Mouse (Mus musculus) lung, postnatal 10 days (tissue): ENCODE measurements at regions not wholly inside any gene's neighbourhood (a gene's known extent, or its start where the extent isn't known, plus 50 kb on each side); places are given as distances from the start of the nearest gene placed in this dataset.

ENCODE experiments used
- DNase-seq: peaks from one replicate; pipeline ENCODE4 v3.0.0; 2021

DNA sequence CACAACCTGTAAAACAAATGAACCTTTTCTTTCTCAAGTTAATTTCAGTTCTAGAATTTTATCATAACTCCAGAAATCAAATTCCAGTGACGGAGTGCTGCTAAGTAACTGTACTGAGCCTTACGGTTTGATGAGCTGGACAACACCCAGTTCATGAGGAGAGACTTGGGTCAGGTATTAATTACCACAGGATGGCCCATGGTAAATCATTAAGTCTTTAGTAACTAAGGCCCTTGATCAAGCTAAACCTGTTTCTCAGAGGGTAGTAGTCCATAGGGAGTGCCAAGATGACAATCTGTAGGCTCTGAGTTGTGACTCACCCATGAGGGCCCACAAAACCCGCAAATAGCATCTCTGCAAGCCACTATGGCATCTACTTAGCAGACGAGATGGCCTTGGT lies 101.1 kb upstream of the Arhgap5 start:
- DNase-seq: no peak

DNA sequence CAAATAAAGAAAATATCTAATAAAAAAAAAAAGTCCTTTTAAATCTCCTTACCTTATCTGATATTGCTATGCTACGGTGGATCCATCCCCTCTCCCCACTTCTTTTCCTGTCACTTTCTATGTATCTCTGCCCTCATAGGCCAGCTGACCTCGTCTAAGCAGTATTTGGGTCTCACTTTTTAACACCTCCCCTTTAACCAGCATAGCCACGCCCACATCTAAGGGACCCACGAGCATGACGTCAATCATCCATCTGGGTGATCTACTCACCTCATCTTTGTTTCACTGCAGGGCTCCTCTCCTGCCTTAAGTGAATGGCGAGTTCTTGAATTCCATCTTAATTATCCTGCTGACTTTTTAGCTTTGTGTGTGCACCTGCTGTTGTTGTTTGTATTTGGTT lies 97.4 kb upstream of the Arhgap5 start:
- DNase-seq: no peak

DNA sequence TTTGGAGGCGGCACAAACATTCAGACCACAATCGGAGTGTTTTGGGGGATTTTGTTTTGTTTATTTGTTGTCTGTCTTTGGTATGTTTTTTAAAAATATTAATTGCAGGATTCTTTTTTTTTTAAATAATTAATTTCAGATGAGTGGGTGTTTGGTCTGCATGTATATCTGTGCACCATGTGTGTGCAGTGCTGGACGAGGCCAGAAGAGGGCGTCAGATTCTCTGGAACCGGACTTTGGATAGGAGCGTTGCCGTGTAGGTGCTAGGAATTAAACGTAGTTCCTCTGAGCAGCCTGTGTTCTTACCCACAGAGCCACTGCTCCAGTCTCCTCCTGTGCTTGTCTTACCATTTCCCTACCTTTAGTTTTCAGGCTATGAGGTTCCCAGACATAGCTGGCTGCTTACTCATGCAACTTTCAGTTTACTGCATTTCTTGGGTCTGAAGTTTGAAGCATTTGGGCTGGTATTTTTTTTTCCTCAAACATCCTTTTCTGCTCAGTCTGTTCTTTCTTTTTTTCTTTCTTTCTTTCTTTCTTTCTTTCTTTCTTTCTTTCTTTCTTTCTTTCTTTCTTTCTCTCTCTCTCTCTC lies 95.4 kb upstream of the Arhgap5 start:
- no peak for DNase-seq

DNA sequence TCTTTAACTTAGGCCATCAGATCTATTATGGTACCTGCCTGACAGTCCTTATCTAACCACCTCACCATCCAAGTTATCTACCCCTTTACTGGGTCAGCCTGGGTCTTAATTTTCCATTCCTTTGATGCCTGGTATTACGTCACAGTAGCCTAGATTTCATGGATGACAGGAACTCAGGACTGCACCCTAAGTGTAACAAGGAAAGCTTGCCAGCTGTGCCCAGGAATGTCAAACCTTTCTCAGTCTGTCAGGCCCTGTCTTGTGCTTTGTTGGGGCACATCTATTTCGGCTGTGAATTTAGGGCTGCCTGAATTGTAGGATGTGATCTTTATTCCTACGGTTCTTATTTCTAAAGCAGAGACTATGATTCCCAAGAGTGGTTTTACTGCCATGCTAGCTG lies 94.6 kb upstream of the Arhgap5 start:
- DNase-seq: no peak

DNA sequence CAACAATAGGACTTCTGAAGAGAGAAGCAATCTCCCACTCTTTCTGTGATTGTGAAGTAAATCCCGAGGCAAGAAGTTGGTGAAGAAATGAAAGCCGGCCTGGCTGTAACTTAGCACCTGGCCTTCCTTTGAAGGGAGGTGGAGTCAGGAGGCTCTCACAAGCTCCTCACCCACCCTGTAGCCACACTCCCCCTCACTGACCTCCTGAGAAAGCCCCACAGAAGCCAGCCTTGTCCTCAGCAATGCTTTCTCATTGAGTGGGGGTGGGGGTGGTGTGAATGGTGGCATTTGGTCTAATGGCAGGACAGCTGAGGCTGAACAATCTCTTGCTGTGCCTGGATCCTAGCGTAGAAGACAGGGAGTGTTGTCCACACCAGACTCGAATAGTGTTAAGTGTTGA lies 91.6 kb upstream of the Arhgap5 start:
- DNase-seq: no peak

DNA sequence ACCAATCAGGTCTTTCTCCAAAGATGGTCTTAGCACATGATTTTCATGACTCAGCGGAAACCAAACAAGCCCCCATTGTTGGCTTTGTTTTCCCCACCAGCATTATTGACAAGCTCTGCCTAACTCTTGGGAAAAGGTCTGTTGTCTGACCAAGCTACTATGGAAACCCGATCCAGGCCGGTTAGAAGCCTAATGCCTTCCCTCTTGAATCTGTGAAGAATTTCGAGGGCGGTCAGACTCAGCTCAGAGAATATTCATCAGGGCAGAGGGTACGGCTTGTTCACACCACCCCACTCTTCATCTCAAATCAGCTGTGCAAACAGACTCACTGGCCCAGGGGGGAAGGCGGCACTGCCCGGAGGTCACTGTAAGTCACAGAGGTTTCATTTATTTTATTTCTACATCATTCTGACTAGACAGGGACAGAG lies 90.7 kb upstream of the Arhgap5 start:
- no peak for DNase-seq

DNA sequence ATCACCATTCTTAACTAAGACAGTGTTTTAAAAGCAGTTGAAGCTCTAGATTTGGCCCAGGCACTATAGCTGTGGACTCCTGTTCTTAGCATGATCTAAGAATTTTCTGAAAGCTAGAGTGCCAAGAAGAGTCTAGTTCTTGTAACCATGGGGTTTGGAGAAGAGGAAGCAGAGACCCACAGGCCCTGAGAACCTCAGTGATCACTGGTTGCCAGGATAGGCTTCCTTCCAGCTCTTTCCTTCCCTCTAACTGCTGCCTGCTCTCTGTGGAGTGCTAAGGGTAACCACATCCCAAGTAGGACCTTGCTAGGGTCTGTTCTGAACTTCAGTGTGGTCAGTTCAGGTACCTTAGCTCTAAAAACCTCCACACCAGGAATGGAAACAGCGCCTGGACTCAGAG lies 81.0 kb upstream of the Arhgap5 start:
- DNase-seq: no peak

DNA sequence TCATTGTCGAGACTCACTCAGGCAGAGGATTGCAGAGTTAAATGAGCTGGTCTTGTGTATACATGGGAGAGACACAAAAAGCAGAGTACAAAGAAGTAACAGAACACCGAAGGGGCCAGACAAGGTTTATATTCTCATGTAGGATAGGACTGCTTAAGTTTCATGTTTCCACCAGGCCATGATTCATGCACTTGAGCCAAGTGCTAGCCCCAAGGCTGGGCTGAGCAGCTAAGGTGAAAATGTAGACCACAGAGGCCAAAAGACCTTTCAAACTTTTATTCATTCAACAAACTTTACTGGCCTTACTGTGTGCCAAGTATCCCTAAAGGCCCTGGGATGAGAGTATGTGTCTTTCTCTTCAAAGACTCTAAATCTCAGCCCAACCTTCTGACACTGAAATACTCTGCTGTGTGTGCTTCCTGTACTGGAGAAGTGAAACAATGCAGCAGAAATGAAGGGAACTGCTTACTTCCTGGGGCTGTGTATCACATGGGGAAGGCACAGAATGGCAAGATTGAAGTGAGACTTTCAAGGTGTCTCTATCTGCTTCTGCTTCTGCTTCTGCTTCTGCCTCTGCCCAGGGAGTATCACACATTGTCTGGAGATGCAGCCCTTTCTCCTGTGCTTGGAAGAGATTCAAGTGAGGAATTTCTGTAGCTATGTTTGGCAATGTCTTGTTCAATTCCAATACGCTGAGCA lies 79.3 kb upstream of the Arhgap5 start:
- DNase-seq: no peak

DNA sequence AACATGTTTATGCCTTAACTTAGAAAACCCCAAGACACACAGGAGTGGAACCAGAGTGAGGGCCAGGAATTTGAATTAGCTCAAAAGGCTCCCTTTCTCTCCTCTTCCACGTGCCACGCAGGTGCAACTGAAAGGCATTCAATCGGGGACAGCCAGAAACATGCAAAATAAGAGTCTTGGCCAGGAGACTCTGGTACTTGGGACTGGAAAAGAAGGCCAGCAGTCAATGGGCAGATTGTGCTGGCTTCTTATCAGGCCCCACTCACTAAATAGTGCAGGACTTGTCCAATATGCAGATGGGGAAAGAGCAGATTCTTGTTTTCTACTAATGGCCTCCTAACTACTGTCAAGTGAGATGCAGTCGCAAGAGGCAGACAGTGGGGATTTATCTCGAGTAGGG lies 73.8 kb upstream of the Arhgap5 start:
- no peak for DNase-seq

DNA sequence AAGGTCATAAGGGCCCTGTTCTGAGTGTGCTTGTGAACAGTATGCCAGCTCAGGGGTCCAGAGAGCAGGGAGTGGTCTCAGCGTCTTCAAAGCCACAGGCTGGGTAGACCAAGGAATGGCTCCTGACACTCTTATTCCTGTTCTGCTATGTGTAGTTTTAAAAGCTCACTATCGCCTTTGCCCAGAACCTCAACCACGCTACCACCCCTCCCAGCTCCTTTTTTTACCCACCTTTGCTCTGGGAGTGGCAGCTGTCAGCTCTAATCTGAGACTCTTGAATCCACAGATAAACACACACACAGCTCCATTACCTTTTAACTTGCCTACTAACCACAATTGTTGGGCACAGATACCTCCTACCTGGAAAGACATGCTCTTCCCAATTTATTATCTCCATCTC lies 71.8 kb upstream of the Arhgap5 start:
- no peak for DNase-seq

DNA sequence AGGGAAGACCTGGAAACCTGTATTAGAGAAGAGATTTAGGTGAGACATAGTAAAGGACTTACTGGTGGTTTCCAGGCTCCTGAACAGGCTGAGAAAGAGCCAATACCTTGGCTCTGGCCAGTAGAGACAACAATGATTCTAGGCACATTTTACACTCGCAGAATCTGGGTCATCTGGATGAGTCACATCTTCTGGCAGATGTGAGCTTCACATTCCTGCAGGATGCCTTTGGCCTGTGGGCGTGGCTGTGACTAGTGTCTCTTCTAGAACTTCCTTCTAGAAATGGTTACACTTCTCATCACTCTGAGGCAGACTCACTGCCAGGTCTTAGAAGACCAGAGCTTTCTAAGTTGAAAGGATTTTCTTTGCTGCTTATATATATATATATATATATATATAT lies 69.8 kb upstream of the Arhgap5 start:
- peak; percentile 68 for DNase-seq

DNA sequence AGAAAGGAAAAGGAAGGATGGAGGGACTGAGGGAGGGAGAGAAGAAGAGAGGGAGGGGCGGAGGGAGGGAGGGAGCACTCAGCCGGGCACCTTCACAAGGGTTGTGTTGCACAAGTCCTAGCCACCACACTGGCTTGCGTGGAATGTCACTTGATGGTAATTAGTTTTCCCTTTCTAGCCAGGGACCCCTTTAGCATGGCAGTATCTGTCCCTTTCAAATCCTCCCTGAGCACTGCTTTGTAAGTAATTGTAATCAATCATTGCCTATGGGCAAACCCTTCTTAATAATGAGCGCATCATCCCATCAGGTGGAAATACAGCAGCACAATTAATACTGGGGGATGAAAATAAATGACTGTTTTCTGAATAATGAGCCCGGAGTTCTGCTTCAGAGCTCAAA lies 68.5 kb upstream of the Arhgap5 start:
- DNase-seq: no peak

DNA sequence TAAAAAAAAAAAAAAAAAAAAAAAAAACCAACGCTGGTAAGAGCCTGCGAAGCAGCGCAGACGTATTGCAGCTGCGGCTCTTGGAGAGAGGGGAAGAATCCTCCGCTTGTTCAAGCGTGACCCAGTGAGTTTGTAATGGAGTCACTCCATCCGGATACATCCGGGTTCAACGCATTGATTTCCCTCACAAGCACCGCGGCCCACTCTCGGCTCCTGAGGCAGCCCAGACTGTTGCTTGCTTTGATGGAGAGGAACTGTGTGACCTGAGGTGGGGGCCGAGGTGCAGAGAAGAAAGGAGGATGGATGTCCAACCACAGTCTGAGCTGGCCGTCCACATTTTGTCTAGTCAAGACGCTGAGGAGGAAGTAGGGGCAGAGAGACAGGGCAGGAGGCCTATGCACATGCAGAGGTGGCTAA lies 68.0 kb upstream of the Arhgap5 start:
- DNase-seq: no peak

DNA sequence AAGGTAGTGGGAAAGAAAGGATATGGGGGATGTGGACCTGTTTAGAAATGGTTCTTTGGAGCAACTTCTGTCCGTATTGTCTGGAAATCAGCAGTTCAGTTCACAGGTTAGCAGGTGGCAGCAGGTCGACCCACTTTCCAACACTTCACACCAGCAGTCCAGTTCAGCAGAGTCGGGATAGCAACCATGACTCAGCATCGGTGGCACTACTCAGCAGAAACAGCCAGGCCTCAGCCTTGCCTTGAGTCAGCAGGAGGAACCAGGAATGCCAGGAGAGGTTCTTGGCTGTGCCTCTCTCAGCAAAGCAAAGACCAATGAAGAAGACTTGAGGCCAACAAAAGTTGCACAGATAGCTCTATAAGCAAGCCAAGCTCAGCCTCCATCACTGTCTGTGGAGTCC lies 66.8 kb upstream of the Arhgap5 start:
- no peak for DNase-seq

DNA sequence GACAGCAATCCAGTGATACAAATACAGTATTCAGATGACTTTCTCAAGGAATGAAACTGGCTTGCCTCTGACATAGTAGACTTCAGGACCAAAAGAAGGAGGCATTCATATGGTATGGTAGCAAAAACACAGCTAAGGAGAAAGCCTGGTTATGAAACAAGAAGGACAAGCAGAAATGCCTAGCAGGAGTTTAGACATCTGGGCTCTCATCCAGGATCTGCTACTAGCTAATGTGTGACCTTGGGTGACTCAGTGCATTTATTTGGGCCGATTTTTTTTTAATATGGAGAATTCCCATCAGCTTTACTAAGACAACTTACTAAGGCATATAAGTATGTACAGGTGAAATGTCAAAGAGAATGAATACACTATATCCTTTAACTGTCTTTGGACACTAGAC lies 64.5 kb upstream of the Arhgap5 start:
- no peak for DNase-seq

DNA sequence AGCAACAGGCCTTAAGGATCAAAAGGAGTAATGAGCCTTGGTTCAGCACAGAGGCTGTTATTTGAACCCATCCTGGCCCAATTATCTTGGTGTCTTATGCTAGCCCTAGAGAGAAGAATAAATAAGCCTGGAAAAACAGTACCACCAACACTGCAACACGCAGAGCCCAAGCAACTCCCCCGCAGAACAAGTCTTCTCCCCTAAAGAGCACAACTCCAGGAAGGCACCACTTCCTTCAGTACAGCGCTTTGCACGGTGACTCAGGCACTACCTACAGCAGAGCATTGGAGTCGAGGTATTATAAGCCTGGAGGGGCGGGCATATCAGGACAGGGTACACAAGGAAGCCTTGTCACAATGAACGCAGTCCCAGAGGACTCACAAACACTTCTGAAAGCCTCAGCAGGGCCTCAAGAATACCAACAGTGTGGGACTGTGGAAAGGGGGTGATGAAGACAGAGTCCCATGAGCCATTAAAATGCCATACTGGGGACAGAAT lies 62.9 kb upstream of the Arhgap5 start:
- no peak for DNase-seq

DNA sequence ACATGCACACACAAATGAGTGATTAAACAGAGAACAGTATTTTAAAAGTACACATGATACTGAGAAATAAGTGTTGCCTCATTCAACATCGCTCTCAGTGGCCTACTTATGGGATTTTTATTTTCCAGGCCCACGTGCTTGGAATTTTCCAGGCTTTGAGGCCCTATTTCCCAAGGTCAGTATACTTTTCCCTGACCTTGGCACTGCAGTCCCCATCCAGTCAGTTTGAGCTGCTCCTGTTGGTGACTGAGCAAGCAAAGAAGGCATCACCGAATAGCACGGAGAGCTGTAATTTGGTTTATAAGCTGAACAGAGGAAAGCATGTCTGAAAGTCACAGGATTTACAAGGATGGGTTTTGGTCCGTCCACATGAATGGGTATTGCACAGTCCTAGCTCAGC lies 61.4 kb upstream of the Arhgap5 start:
- no peak for DNase-seq

DNA sequence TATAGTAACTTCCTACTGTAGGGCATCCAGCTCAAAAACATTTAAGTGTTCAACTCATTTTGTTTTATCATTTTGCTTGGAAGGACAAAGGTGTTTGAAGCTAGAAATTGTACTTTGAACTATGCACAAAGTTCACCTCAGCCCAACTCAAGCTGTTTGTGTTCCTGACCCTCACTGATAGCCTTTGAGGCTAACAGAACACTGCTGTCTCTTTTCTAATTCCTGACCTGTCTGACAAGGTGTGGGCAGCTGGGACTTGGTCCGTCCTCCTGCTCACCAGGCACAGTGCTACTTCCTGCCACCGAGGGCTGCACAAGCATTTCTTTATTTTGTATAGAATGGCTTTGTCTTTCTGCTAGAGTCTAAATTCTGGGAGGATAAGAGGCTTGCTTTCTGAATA lies 58.0 kb upstream of the Arhgap5 start:
- DNase-seq: no peak

DNA sequence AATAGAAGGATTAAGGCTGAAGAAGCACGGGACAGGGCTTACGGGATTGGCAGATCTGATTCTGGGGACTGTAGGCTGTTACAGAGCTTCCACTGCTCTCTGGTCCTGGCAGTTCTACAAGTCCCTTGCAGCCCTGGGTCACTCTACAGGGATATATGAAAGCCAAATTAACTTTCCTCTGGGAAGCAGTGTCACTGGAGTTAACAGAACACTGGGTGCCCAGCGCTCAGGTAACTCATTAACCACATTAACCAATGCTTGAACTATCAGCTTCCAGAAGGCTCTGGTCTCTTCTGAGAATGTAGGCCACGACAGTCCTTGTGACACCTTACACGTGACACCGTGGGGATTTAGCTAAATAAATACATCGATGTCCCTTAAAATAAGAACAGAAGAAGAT lies 57.3 kb upstream of the Arhgap5 start:
- DNase-seq: no peak

DNA sequence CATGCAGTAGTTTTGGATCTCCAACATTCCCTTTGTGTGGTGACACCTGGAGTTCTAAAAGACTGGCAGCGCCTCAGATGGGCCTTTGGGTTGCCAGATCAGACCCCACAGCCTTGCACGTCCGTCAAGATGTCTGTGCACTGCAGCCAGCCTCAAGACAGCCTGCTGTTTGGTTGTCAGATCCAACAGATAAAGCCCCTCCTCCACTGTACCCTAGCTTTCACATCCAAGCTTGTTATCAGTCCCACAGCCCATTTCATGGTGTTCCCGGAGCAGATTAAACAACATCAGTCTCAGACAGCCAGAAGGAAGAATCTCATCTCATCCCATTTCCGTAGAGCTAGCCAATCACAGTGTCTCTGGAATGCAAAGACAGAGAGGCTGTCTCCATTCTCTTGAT lies 56.3 kb upstream of the Arhgap5 start:
- no peak for DNase-seq

DNA sequence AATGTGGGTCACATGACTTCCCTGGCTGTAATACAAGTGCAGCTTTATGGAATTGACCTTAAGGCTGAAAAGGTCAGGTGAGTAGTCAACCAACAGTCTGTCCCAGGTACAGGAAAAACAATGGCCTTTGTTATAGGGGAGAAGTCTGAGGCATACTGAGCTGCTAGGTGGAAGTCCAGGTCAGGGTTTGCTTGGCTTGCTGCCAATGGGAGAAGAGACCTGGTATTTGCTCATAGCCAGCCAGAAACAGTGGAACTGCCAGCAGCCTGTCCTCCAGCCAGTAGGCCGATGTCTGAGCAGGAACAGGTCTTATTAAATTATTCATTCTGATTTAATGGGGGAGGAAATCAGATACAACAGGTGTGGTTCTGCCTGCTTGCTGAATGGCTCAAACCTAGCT lies 55.6 kb upstream of the Arhgap5 start:
- no peak for DNase-seq

DNA sequence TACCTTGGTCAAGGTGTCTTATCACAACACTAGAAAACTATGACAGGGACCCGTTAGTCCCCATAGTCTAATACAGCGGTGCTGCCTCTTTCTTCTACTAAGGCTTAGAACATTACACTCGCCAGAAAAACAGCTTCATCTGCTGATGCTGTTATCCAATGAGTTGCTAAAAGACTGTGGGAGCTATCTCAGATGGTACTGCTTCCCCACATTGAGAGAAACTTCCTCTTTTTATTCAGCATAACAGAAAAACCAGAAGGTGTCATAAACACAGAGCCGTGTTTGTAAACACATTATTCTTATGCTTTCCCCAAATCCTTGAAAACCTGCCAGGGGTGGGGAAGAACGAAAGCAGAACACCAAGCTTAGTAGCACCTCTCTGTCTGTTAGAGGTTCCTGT lies 49.9 kb upstream of the Arhgap5 start:
- DNase-seq: no peak
